Comparison of ENCODE assay signal across 21 mouse cellular contexts in the genomic region with DNA sequence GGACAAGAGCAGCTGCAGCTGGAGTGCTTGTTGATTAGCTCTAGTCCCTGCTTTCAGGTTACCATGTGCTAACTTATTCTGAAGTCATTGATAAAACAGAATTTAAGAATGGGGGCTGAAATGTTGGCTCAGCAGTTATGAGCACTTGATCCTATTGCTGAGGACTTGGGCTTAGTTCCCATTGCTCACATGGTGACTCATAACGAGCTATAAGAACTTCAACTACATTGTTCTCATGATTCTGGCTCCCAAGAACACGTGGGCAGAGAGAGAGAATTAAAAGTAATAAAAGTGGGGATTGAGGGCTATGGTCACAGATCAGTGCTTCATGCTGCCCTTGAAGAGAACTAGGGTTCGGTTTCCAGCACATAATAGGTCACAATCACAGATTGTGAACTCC. TPM values are rescaled to one million over a fixed set of nuclear protein-coding genes. Genes with fewer than 3 reads are reported as not detected.
"Had no signal": no experiment of that assay in that cellular context is flagged by ENCODE, and none has a peak within 500 bp of the region (broad histone marks: within the 10 kb centered on the region; RNA-seq: fewer than 3 reads in every experiment).

No protein-coding gene starts in this region.

- H3K36me3 ChIP-seq: midbrain, embryonic 13.5 days; midbrain, embryonic 15.5 days; neural tube, embryonic 13.5 days; stomach, embryonic 15.5 days had no signal

- H3K4me3 ChIP-seq: megakaryocyte, embryonic 14.5 days; midbrain, embryonic 13.5 days; midbrain, embryonic 15.5 days; neural tube, embryonic 13.5 days; neural tube, embryonic 15.5 days; stomach, embryonic 15.5 days had no signal

- DNase-seq: lung, adult 18-20 months; lung, embryonic 14.5 days; lung, postnatal 10 days; lung, postnatal 4 days; retina, postnatal 1 day; right cerebral cortex, adult 18-20 months; thymus, adult 18-20 months; thymus, postnatal 14 days; thymus, postnatal 36 days had no signal

- H3K4me2 ChIP-seq: lung, embryonic 14.5 days; midbrain, embryonic 11.5 days; midbrain, embryonic 13.5 days; midbrain, embryonic 15.5 days; neural tube, embryonic 13.5 days; neural tube, embryonic 15.5 days; stomach, embryonic 15.5 days had no signal

- H3K27me3 ChIP-seq: megakaryocyte, embryonic 14.5 days; midbrain, embryonic 13.5 days; midbrain, embryonic 15.5 days; neural tube, embryonic 13.5 days; neural tube, embryonic 15.5 days; stomach, embryonic 15.5 days had no signal

- ATAC-seq: midbrain, embryonic 13.5 days; midbrain, embryonic 15.5 days had no signal

RNA-seq across cellular contexts. Expression of gene Gabrg2, which starts 48.8 kb away (rescaled TPM):
- total RNA-seq: monocyte, adult 5-6 weeks had no signal
- polyA plus RNA-seq: liver, embryonic 16.5 days; spleen, adult 2 months; testis, adult 2 months; thymus, postnatal 0 days had no signal
